Mouse (Mus musculus) left cerebral cortex, postnatal 25 days (tissue): Measurements from ENCODE around the gene Tex33. TPM values are rescaled to one million over a fixed set of nuclear protein-coding genes. Genes with fewer than 3 reads are reported as not detected.

Source experiments
- DNase-seq, 2 experiments: peaks; one replicate each; pipeline ENCODE4 v3.0.0; 2022; ENCODE audit warnings: low spot score in 2 of 2, mixed read lengths in 1 of 2
- intact Hi-C: fragments of 180-260 bp; cut with DNase I; formaldehyde crosslinking; loops from one replicate; pipeline ENCODE4 v1.15.1; 2025
- total RNA-seq, 2 experiments: library from RNA; stranded (reverse); gene quantifications; 2 replicates each; pipeline ENCODE4 v1.2.3; 2021

Tex33 gene
- total RNA-seq = not detected

DNA sequence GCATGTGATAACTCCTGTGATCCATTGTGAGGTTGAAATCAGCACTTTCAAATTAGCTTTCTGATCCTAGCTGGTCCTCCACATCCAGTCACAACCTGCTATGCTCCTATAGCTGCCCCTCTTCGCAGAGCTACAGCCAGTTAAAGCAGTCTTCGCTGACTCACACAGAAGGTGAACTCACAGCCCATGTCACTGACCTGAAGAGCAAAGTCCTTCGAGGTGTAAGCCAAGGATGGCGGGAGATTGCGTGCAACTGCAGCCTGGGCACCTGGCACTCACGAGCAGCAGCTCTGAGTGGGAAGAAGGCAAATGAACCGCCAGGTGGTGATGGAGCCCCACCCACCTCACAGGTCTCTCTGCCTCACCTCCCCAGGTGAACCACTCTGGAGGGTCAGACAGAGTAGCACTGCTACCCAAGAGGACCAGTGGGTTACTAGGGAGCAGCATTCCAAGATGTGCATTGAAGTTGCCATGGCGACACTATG lies at the start of gene Tex33:
Tex33 (minus strand) TSS at position 435 of the 485 bp plus-strand sequence.
- no peak for DNase-seq
- intact Hi-C loops = no loop called here

DNA sequence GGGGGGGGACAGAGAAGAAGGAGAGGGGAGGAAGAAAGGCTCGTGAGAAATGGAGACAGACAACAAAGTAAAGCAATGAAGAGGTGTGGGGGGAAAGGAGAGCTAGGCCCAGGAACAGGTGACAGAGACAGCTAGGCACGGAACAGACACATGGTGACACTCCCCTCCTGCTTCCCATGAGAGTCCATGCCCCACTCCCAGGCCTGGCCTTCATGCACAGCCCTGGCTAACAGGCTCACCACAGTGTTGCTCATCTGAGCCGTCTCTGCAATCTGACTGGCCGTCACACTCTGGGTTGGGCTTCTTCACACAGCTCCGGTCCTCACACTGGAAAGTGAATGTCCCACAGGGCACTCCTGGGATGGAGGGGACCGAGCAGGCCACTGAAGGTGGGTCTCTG lies 48.1 kb upstream of the Tex33 start:
- intact Hi-C loops = no loop called here
- DNase-seq = no peak

DNA sequence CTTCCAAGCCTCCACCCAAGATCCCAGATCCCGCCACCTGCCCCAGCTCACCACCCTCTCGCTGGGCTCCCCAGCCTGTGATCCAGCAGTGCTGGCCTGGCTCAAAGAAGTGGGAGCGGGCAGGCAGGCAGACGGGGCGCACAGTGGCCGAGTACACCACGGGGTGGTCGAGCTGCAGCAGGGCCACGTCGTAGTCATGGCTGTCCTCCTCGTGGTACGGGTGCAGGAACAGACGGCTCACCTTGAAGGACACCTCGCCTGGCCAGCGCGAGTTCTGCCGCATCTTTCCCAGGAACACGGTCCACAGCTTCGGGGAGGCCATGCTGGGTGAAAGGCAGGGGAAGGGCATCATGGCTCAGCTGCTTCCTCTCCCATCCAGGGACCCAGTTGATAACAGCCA lies 46.5 kb upstream of the Tex33 start:
- intact Hi-C loops = no loop called here
- no peak for DNase-seq

DNA sequence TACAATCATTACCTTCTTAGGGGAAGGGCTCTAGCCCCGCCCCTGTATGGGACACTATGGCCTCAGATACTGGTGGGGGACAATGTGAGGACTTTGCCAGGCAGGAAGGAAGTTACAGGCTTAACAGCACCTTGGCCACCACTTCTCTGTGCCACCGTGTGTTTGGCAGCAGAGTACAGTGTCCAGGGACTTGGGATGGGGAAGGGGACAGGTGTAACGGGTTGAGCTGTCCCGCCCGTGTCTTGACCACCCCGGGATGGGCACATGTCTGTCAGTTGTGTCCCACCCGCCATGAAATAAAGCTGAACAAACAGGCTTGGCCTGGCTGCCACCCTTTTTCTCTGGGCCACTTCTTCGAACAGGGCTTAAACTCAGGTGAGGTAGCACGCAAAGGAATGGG lies 43.3 kb upstream of the Tex33 start:
- DNase-seq = no peak
- intact Hi-C loops = loop anchor here (5.0 to 10.0 kb wide), 2 partner anchors 273 to 464 kb away; partner anchors contain the start of gene Eif3d

DNA sequence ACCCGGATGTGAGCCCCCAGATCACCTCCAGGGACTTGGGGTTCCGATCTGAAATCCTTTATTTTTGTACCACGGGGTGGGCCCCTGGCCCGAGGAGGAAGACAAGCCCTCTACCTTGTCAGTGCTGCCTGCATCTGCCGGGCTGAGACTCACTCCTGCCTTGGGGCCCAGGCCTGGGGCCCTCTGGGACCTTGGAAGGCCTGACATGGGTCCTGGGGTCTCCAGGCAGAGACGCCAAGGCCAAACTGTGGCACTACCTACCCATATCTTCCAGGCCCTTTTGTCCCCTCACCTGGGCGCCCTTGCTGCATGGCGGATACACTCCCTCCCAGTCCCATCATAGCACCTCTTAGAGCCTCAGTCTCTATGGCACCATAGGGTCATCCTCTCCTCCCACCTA lies 42.8 kb upstream of the Tex33 start:
- peak in 1 of 2 experiments; percentile 6 for DNase-seq
- intact Hi-C loops = loop anchor here (5.0 to 10.0 kb wide), 2 partner anchors 274 to 464 kb away; partner anchors contain the start of gene Eif3d

DNA sequence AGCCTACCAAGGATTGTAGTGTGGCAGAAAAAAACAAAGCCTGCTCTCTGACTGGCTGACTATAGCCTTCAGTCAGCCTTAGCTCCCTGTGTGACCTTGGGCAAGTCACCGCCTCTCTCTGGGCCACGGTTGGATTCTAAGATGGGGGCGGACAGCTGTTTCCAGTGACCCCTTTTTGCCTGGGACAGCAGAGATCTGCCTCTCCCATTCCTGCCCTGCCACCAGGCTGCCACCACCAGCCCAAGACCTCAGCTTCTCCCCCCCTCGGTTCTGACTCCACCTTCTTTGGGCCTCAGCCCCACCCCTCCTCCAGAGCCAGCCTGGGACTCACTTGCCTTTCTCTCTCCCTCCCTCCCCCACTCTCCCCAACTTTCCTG lies 42.3 kb upstream of the Tex33 start:
- no peak for DNase-seq
- intact Hi-C loops = loop anchor here (5.0 to 10.0 kb wide), 2 partner anchors 274 to 463 kb away; partner anchors contain the start of gene Eif3d

DNA sequence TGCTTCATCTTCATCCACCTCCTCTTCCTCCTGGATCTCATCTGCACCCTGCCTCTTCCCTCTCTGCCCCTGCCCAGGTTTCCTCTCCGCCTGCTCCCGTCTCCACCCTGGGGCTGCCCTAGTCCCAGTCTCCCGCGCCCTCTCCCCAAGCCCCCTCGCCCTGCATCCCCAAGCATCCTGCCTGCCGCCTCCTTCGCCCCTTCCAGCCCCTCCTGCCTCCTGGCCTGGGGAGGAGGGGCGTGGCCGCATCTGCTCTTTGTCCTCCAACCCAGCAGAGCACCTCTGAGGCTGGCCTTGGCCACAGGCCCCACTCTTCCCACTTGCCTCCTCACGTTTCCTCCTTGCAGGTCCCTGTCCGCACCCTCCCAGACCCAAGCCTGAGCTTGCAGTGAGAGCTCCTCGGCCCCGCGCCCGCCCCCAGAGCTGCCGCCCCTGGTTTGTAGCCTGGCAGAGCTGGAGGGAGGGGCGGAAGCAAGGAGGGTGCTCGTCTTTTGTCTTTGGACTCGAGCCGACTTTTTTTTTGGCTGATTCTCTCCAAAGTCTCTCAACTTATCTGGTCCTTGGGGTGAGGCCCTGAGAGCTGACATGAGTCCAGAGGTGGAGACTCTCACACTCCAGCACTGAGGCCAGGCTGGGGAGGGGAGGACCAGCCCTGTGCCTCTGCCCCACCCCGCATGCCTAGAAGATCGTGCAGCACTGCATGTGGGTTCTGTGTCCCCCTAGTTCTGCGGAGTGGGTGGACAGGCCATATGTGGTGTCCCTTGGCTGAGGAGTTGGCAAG lies 41.7 kb upstream of the Tex33 start:
- intact Hi-C loops = loop anchor here (1.0 to 10.0 kb wide), 3 partner anchors 107 to 463 kb away; partner anchors contain the start of genes Eif3d and Sstr3
- peak; percentile 63 to 86 for DNase-seq

DNA sequence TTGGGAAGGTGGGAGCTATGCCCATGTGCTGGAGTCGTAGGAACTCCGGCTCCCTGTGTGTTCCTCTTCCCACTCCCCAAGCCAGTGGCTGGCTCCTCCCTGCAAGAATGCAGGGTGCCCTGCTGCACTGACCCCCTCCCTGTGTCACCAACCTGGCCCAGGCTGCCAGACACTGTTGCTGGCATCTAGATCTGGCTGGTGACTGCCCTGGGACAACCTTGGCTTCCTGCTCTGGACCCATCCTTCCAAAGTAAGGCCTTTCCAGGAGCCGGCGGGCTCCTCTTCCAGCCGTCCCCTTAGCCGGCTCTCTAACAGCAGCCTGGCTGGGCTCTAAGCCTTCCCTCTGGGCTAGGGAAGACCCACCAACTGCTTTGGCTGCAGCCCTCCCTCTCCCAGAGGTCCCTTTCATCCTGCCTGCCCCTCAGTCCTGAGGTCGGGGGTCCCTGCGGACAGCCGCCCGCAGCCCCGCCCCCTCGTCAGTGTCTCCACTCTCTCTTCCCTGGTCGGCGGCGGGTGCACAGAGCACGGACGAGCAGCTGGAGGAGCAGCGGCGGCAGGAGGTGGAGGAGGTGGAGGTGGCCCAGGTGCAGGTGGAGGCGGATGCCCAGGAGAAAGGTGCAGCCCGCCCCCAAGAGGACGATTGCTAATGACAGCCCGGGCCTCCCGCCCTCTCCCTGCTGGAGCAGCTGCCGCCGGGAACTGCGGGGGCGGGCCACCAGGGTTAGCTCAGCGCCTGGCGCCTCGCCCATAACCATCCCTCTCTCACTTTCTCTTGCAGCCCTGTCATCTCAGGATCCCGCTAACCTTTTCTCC lies 40.9 kb upstream of the Tex33 start:
- DNase-seq = peak; percentile 88 to 93
- intact Hi-C loops = loop anchor here (1.0 to 10.0 kb wide), 3 partner anchors 108 to 462 kb away; partner anchors contain the start of genes Eif3d and Sstr3

DNA sequence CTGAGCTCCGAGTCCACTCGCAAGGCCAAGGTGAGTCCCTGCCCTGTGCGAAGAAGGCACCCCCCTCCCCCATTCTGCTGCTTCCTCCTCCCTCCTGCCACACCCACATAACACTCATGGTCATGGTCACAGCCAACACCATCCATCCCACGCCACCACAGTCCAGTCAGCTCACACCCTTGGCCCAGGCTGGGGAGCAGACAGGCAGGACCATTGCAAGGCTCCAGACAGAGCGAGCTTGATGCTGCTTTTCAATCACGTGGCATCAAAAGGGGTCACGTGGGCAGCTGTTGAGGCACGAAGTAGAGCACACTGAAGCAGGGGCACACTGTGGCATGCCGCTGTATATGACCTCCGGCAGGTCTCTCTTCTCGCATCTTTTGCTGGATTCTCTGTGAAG lies 40.0 kb upstream of the Tex33 start:
- intact Hi-C loops = loop anchor here (5.0 to 10.0 kb wide), 2 partner anchors 277 to 461 kb away; partner anchors contain the start of gene Eif3d
- no peak for DNase-seq

DNA sequence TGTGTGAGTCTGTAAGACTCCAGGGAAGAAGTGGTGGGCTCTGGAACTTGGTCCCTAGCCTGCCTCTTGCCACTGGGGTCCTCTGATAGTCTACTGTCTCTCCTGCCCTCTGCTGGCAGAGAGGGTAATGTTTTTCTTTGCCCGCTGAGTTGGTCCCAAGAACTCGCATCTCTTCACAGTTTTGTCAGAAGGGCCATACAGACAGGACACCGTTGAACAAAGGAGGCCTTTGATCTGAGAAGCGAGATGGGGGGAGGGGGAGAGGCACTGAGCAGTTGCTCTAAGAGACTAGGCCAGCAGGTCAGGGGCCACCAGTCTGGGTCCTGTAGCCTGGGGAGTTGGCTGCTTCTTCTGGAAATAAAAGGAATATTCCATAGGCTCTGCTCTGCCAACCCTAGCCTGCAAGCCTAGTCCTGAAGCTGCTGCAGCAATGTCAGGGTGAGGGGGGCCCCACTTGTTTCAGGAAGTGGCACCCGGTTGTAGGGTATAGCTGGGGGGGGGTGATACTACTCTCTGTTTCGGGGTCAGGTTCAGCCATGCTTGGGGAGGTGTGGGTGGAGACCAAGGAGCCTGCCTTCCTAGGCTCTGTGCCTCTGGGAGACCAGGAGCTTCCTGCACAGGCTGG lies 39.3 kb upstream of the Tex33 start:
- DNase-seq = peak; percentile 54 to 72
- intact Hi-C loops = loop anchor here (5.0 to 10.0 kb wide), 3 partner anchors 258 to 460 kb away; partner anchors contain the start of gene Eif3d

DNA sequence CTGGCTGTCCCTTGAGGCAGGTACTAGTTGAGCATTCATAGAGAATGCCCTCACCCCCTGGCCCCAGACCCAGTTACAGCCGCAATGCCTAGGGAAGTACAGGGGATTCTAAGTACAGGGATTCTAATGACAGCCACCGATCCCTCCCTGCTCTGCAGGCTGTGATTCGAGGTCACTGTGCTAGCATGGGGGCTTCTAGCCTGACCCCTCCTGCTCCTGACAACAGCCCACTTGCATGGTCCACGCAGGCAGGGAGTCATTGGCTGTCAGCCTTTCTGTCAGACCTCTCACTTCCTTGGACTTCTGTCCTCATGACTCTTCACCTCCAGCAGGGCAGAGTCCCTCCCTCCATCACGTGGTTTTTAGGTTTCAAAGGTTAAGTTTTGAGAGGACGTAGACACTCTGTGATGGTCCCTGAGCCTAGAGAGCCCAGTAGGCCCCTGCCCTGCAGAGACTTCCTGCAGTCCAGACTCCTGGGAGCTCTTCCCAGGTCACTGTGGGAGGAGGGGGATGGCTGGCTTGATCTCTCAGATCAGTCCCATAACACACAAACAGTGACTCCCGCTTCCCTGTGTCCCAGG lies 35.9 kb upstream of the Tex33 start:
- no peak for DNase-seq
- intact Hi-C loops = loop anchor here (5.0 to 10.0 kb wide), 2 partner anchors 254 to 457 kb away; partner anchors contain the start of gene Eif3d

DNA sequence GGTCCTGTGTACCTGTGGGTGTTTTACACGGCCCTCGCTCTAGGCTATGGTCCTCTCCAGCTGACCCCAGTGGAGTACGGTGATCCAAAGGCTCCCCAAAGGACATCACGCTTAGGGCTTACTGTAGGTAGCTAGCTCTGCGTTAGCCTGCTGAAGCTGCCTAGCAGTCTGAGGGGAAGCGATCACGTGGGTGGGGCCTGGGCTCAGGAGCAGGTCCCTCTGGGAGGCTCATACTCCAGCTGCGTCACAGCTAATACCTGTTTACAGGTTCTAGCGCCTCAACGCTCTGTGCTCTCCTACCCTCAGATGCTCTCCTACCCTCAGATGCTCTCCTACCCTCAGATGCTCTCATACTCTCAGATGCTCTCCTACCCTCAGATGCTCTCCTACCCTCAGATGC lies 35.2 kb upstream of the Tex33 start:
- intact Hi-C loops = loop anchor here (5.0 to 10.0 kb wide), 2 partner anchors 254 to 456 kb away; partner anchors contain the start of gene Eif3d
- DNase-seq = no peak

DNA sequence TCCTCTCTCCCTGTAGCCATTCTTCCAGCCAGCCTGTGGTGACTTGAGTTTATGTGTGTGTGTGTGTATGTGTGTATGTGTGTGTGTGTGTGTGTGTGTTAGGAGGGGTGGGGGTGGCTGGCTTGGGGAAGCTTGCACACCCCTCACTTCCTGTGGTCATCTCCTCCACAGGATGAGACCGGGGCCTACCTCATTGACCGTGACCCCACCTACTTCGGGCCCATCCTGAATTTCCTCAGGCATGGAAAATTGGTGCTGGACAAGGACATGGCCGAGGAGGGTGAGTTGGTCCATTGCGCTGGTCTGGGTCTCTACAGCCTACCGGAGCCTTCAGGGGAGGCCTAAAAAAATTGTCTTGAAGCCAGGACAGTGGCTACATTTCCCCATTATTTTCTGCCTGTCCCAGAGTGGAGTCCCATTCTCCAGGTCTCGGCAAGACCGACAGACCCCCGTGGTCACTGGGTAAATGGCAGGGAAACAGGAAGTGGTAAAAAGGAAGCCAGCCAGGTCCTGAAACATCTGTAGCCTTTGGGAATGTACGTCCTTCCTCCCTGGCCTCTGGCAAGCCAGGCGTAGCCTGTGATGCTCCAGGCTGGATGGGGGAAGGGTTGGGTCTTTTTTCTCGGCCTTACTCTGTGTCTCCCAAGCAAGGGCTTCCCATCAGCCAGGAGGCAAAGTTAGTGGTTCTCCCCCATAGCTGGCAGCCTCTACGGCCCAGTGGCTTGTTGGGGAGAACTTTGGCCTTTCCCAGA lies 34.3 kb upstream of the Tex33 start:
- intact Hi-C loops = loop anchor here (5.0 to 10.0 kb wide), 2 partner anchors 253 to 455 kb away; partner anchors contain the start of gene Eif3d
- no peak for DNase-seq

DNA sequence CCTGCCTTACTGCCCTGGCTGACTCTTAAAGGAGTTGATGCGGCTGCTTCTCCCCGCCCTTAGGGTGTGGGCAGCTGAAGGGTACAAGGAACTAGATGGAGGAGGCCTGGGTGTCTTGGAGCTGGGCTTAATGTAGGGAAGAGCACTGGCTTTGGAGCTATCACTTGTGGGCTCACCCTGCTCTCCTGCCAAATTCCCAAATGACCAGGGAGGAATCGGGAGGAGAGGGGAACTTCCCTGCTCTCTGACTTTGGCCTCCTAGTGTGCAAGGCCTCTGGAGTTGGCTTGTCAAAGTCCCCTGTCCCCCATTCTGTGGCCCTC lies 33.4 kb upstream of the Tex33 start:
- no peak for DNase-seq
- intact Hi-C loops = no loop called here

DNA sequence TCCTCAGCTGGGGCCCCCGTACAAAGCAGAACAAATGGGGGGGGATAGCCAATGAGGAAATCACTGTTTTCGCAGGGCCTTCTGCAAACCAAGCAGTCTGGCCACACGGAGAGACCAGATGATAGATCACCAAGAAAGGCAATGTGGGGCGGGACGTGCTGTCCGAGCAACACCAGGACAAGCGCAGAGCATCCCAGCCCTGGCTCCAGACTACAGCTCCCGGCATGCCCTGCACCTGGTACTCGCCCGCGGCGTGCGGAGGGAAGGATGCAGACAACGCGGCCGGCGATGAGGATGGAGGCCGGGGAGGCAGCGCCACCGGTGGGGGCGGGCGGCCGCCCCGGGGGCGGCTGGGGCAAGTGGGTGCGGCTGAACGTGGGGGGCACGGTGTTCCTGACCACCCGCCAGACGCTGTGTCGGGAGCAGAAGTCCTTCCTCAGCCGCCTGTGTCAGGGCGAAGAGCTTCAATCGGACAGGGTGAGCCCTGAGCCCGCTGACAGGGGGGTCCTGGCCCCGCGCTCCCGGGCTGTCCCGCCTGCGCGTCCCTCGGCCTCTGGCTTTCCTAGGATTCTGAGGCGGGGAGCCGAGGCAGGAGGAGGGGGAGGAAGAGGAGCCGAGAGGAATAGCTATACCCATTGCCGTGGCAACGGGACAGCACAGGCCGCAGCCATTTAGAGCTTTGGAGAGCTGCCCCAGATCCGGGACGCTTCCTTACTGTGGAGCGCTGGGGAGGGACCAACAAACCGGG lies 32.9 kb upstream of the Tex33 start, which contains the start of gene Kctd17:
Kctd17 (plus strand) TSS at position 174 of the 748 bp plus-strand sequence.
- peak; percentile 85 to 90 for DNase-seq
- intact Hi-C loops = no loop called here

DNA sequence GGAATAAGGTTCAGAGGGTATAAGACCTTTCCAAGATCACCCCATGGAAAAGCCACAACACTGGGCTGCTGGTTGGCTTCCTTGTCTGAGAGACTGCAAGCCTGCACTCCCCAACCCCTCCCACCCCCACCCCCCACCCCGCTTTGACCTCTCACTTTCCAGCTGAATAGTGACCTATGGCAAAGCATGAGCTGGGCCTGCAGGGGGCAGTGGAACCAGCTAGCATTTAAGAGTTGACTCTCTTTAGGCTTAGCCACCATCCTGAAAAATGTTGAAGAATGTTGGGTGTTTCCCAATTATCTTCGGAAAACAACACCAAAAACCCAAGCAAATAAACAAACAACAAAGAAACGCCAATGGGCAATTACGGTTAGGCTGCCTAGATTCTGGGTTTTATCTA lies 29.5 kb upstream of the Tex33 start:
- intact Hi-C loops = no loop called here

DNA sequence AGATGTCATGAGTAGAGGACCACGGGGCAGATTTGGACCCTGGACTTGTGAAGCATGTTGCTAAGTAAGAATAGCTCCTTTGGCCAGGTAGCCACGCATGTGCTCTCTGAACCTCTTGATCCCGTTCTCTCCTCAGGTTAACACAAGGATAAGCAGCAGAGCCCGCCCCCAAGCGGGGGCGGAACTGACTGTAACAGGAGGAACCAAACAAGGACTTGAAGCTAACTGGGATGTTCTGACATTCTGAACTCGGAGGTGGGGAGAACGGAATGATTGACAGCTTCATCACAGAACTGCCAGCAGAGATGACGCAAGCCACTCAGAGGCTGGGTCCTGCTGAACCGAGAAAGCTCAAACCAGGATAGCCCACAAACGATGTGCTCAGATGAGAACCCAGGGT lies 28.8 kb upstream of the Tex33 start:
- DNase-seq = no peak
- intact Hi-C loops = loop anchor here (5.0 kb wide), 1 partner anchor 167 kb away; no protein-coding TSS in a partner anchor

More for the DNA sequence above, 29.5 kb upstream of the Tex33 start:
- DNase-seq = no peak
